Mouse (Mus musculus) spleen, postnatal 36 days (tissue): Measurements from ENCODE around the gene Foxn2.

Experiments used
- DNase-seq, 2 experiments: peaks; one replicate each; pipeline ENCODE4 v3.0.0; 2022; ENCODE audit warnings: low spot score in 2 of 2, mixed read lengths in 1 of 2

The Foxn2 gene

GRCm38 (mm10) chr17:88493551-88493950 lies 53.0 kb downstream of the Foxn2 start:
- DNase-seq: no peak

- DNase-seq: no peak
Observed at GRCm38 (mm10) chr17:88494121-88494771, 53.7 kb downstream of the Foxn2 start.

- no peak for DNase-seq
Observed at GRCm38 (mm10) chr17:88494772-88495132, 54.2 kb downstream of the Foxn2 start.

GRCm38 (mm10) chr17:88498090-88498682 lies 57.7 kb downstream of the Foxn2 start:
- DNase-seq: no peak

- DNase-seq: no peak
Observed at GRCm38 (mm10) chr17:88504056-88504455, 63.5 kb downstream of the Foxn2 start.

- no peak for DNase-seq
Observed at GRCm38 (mm10) chr17:88505275-88505723, 64.8 kb downstream of the Foxn2 start.

GRCm38 (mm10) chr17:88505941-88506340 lies 65.4 kb downstream of the Foxn2 start:
- no peak for DNase-seq

GRCm38 (mm10) chr17:88507376-88507775 lies 66.9 kb downstream of the Foxn2 start:
- no peak for DNase-seq

GRCm38 (mm10) chr17:88508846-88509508 lies 68.5 kb downstream of the Foxn2 start:
- peak; percentile 65 to 69 for DNase-seq

- DNase-seq: no peak
Observed at GRCm38 (mm10) chr17:88509999-88510398, 69.5 kb downstream of the Foxn2 start.

- peak; percentile 63 to 77 for DNase-seq
Observed at GRCm38 (mm10) chr17:88511095-88511551, 70.6 kb downstream of the Foxn2 start.

- DNase-seq: no peak
Observed at GRCm38 (mm10) chr17:88516477-88516876, 76.0 kb downstream of the Foxn2 start.

- no peak for DNase-seq
Observed at GRCm38 (mm10) chr17:88527781-88528180, 87.3 kb downstream of the Foxn2 start.

GRCm38 (mm10) chr17:88529519-88530235 lies 89.2 kb downstream of the Foxn2 start, which contains the start of gene Ppp1r21:
TSS of gene Ppp1r21 (plus strand) at chr17:88530118.
- DNase-seq: peak; percentile 94 to 95

GRCm38 (mm10) chr17:88530236-88530619 lies 89.7 kb downstream of the Foxn2 start:
- DNase-seq: no peak

- DNase-seq: peak; percentile 48 to 50
Observed at GRCm38 (mm10) chr17:88530667-88531066, 90.2 kb downstream of the Foxn2 start.

GRCm38 (mm10) chr17:88531176-88531575 lies 90.7 kb downstream of the Foxn2 start:
- no peak for DNase-seq

GRCm38 (mm10) chr17:88537842-88538430 lies 97.4 kb downstream of the Foxn2 start:
- no peak for DNase-seq
